Mouse (Mus musculus) MN1 (cell line): Measurements from ENCODE around the gene Erp27.
"Not testable (repeated sequence)": the region's sequence is repeated elsewhere in the genome, so short reads cannot be mapped to it uniquely, and the experiment has no call there.

Experiments
- DNase-seq: peaks from one replicate; pipeline ENCODE4 v3.0.0-alpha.2; 2016; ENCODE audit warnings: low spot score

Erp27 gene

GRCm38 (mm10) chr6:136922080-136922479 lies at the start of gene Erp27:
Gene Erp27 (minus strand): TSS chr6:136922180.
- no peak for DNase-seq

GRCm38 (mm10) chr6:136968877-136969276 lies 46.9 kb upstream of the Erp27 start:
- DNase-seq: not testable (repeated sequence)

- no peak for DNase-seq
Measured at GRCm38 (mm10) chr6:136967466-136967865, 45.5 kb upstream of the Erp27 start.

GRCm38 (mm10) chr6:136965912-136966311 lies 43.9 kb upstream of the Erp27 start:
- DNase-seq: no peak

- DNase-seq: no peak
Measured at GRCm38 (mm10) chr6:136964609-136965510, 42.9 kb upstream of the Erp27 start.

- no peak for DNase-seq
Measured at GRCm38 (mm10) chr6:136962957-136963356, 41.0 kb upstream of the Erp27 start.

GRCm38 (mm10) chr6:136959131-136959530 lies 37.2 kb upstream of the Erp27 start:
- no peak for DNase-seq

GRCm38 (mm10) chr6:136957062-136957461 lies 35.1 kb upstream of the Erp27 start:
- no peak for DNase-seq

GRCm38 (mm10) chr6:136955240-136955639 lies 33.3 kb upstream of the Erp27 start:
- DNase-seq: no peak

- DNase-seq: no peak
Measured at GRCm38 (mm10) chr6:136954715-136955114, 32.7 kb upstream of the Erp27 start.

- DNase-seq: no peak
Measured at GRCm38 (mm10) chr6:136954192-136954591, 32.2 kb upstream of the Erp27 start.

GRCm38 (mm10) chr6:136952930-136953329 lies 30.9 kb upstream of the Erp27 start:
- DNase-seq: no peak

GRCm38 (mm10) chr6:136950171-136950570 lies 28.2 kb upstream of the Erp27 start:
- DNase-seq: no peak

- no peak for DNase-seq
Measured at GRCm38 (mm10) chr6:136947716-136948115, 25.7 kb upstream of the Erp27 start.

GRCm38 (mm10) chr6:136946943-136947342 lies 25.0 kb upstream of the Erp27 start:
- no peak for DNase-seq

GRCm38 (mm10) chr6:136946241-136946640 lies 24.3 kb upstream of the Erp27 start:
- no peak for DNase-seq

GRCm38 (mm10) chr6:136944511-136944910 lies 22.5 kb upstream of the Erp27 start:
- no peak for DNase-seq

- DNase-seq: no peak
Measured at GRCm38 (mm10) chr6:136943392-136943791, 21.4 kb upstream of the Erp27 start.

GRCm38 (mm10) chr6:136942280-136942679 lies 20.3 kb upstream of the Erp27 start:
- no peak for DNase-seq

GRCm38 (mm10) chr6:136941051-136942021 lies 19.4 kb upstream of the Erp27 start, which contains the start of gene Arhgdib:
Gene Arhgdib (minus strand): TSS chr6:136941899.
- no peak for DNase-seq

GRCm38 (mm10) chr6:136940188-136940960 lies 18.4 kb upstream of the Erp27 start:
- DNase-seq: no peak
